22 mouse cellular contexts compared by ENCODE assay signal in the genomic region with DNA sequence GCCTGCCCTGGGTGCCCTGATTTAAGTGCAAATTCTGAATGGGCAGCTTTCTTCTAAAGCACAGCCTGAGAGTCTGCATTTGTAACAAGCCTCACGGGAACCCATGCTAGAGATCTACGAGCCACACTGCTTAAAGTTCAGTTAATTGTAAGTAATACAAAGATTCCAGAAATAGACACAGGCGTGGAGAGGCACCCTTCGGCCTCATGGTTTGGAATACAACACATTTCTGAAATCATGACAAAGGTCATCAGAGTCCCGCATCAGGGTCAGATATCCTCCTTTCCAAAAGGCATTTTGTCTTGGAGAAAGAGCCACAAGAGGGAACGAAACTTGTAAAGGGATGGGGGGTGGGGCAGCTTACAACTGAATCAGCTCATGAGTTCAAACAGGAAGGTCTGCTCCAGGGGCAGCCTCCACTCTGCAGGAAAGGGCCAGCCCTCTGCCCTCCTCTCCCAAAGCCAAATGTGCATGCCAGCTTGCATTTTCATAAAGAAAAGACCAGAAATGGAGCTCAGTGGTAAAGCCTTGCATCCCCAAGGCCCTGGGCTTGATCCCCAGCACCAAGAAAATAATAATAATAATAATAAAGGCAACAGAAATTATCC. TPM values are rescaled to one million over a fixed set of nuclear protein-coding genes. Genes with fewer than 3 reads are reported as not detected.
DNase-seq lines count a peak whose midpoint lies in the region; ATAC-seq and TF ChIP-seq lines count a peak whose summit lies in the region.
"Had no signal": no experiment of that assay in that cellular context is flagged by ENCODE, and none has a peak within 500 bp of the region (broad histone marks: within the 10 kb centered on the region; RNA-seq: fewer than 3 reads in every experiment).

No protein-coding gene starts in this region.

- no peak for DNase-seq in heart, adult 9 months (ENCODE audit: low spot score in 2 of 2)
- peak; percentile 25 for DNase-seq in kidney, adult 2 months
- DNase-seq in A20 (ENCODE audit: low read depth, low spot score) (peak; percentile 7), NIH3T3 (ENCODE audit: low read depth) (peak; percentile 48)
- DNase-seq: gastrocnemius, postnatal 25 days; kidney, adult 18-20 months; layer of hippocampus, postnatal 36 days; liver, embryonic 13.5 days; lung, postnatal 36 days; right cerebral cortex, adult 18-20 months; thymus, postnatal 14 days had no signal

- peaks cover 6% of the 10 kb centered on the region for H3K27me3 ChIP-seq in heart, embryonic 11.5 days (ENCODE audit: control insufficient read depth, insufficient read depth, low read length)
- no peaks in the 10 kb centered on the region for H3K27me3 ChIP-seq in kidney, adult 2 months (replicated peaks; ENCODE audit: control insufficient read depth, insufficient read depth, low read length)
- peaks cover 21% of the 10 kb centered on the region for H3K27me3 ChIP-seq in kidney, embryonic 15.5 days

- ATAC-seq in heart, embryonic 11.5 days (replicated peaks; ENCODE audit: insufficient number of reproducible peaks, low FRiP score, low TSS enrichment): no peak
- ATAC-seq in kidney, embryonic 15.5 days (replicated peaks; ENCODE audit: low FRiP score): no peak
- no peak for ATAC-seq in CD4-positive, CD25-positive, alpha-beta regulatory T cell, adult 4 months
- ATAC-seq: midbrain, embryonic 13.5 days had no signal

- no peak overlapping the region for H3K4me2 ChIP-seq in heart, embryonic 11.5 days
- no peak overlapping the region for H3K4me2 ChIP-seq in kidney, embryonic 15.5 days
- H3K4me2 ChIP-seq: embryonic facial prominence, embryonic 13.5 days; hindbrain, embryonic 14.5 days; liver, embryonic 13.5 days; midbrain, embryonic 13.5 days; stomach, embryonic 15.5 days had no signal

- H3K27ac ChIP-seq in heart, embryonic 11.5 days (ENCODE audit: low read depth, low read length): peak overlapping the region; percentile 82
- no peak overlapping the region for H3K27ac ChIP-seq in kidney, adult 2 months (ENCODE audit: insufficient read depth, low read depth, low read length)
- no peak overlapping the region for H3K27ac ChIP-seq in kidney, embryonic 15.5 days
- H3K27ac ChIP-seq: embryonic facial prominence, embryonic 13.5 days; hindbrain, embryonic 14.5 days; liver, embryonic 13.5 days; midbrain, embryonic 13.5 days had no signal

- H3K9ac ChIP-seq in heart, embryonic 11.5 days (ENCODE audit: low read depth, low read length): 0 out of 2 replicates have a peak overlapping the region, but pooled peaks have one; percentile 13
- no peak overlapping the region for H3K9ac ChIP-seq in kidney, embryonic 15.5 days
- H3K9ac ChIP-seq: embryonic facial prominence, embryonic 13.5 days; hindbrain, embryonic 14.5 days; liver, embryonic 13.5 days; midbrain, embryonic 13.5 days; stomach, embryonic 15.5 days had no signal

- peaks cover 45% of the 10 kb centered on the region for H3K4me1 ChIP-seq in heart, embryonic 11.5 days (ENCODE audit: control insufficient read depth, insufficient read depth, low read length)
- no peaks in the 10 kb centered on the region for H3K4me1 ChIP-seq in kidney, adult 2 months (ENCODE audit: control insufficient read depth, insufficient read depth, low read length)
- H3K4me1 ChIP-seq in kidney, embryonic 15.5 days: 0 out of 2 replicates have a peak, but pooled peaks cover 9% of the 10 kb centered on the region

- H3K9me3 ChIP-seq in heart, embryonic 11.5 days (replicated peaks; ENCODE audit: control insufficient read depth, low read length): no peaks in the 10 kb centered on the region
- H3K9me3 ChIP-seq in kidney, embryonic 15.5 days (replicated peaks): no peaks in the 10 kb centered on the region
- H3K9me3 ChIP-seq: embryonic facial prominence, embryonic 13.5 days; liver, embryonic 13.5 days; midbrain, embryonic 13.5 days; stomach, embryonic 15.5 days had no signal

- no peak for TF ChIP-seq CTCF in kidney, adult 2 months (conservative IDR thresholded peaks at IDR 0.05; ENCODE audit: insufficient read depth, insufficient read length, low read depth, low read length)

- H3K36me3 ChIP-seq in heart, embryonic 11.5 days (ENCODE audit: control insufficient read depth, insufficient read depth, low read length): no peaks in the 10 kb centered on the region
- H3K36me3 ChIP-seq in kidney, adult 2 months (ENCODE audit: control insufficient read depth, insufficient read depth, low read length): no peaks in the 10 kb centered on the region
- H3K36me3 ChIP-seq in kidney, embryonic 15.5 days: no peaks in the 10 kb centered on the region
- H3K36me3 ChIP-seq: embryonic facial prominence, embryonic 13.5 days; liver, embryonic 13.5 days; midbrain, embryonic 13.5 days; stomach, embryonic 15.5 days had no signal

- TF ChIP-seq POLR2A in kidney, adult 2 months (IDR thresholded peaks at IDR 0.05; ENCODE audit: low read depth, low read length): no peak

- H3K4me3 ChIP-seq in heart, embryonic 11.5 days (ENCODE audit: low read depth, low read length): no peak overlapping the region
- H3K4me3 ChIP-seq in kidney, adult 2 months (ENCODE audit: insufficient read depth, low read depth, low read length): no peak overlapping the region
- no peak overlapping the region for H3K4me3 ChIP-seq in kidney, embryonic 15.5 days (replicated peaks)
- H3K4me3 ChIP-seq: embryonic facial prominence, embryonic 13.5 days; liver, embryonic 13.5 days; midbrain, embryonic 13.5 days; stomach, embryonic 15.5 days had no signal

- 34% methylated on average over 6 of the region's 6 CpGs for WGBS in heart, embryonic 11.5 days (ENCODE audit: insufficient replicate concordance)
- WGBS in kidney, adult 2 months: 56% methylated on average over 6 of the region's 6 CpGs
- 45% methylated on average over 6 of the region's 6 CpGs for WGBS in kidney, embryonic 15.5 days

RNA-seq across cellular contexts. Expression of a gene that starts 7.1 kb away (rescaled TPM):
- 36.8 and 37.8 TPM in 2 replicates for polyA plus RNA-seq in heart, embryonic 11.5 days (2014; fragmentation: Nextera tagmentation; extraction: Ambion mirVana)
- polyA plus RNA-seq in kidney, adult 2 months (2012; rRNA removed): 25.0 and 30.0 TPM in 2 replicates
- 2.7 and 8.0 TPM in 2 replicates for polyA plus RNA-seq in kidney, embryonic 15.5 days (2015; fragmentation: Nextera tagmentation; extraction: Ambion mirVana)
- polyA plus RNA-seq in CD4-positive, CD25-positive, alpha-beta regulatory T cell, adult 4 months (2017; shearing (Covaris generic)): under 1 TPM in 1 of 2 experiments, not detected in 1; 0.47 TPM
- polyA plus RNA-seq: Patski had no signal

RNA-seq across cellular contexts. Expression of a gene that starts 49.4 kb away (rescaled TPM):
- not detected in 2 replicates for polyA plus RNA-seq in heart, embryonic 11.5 days (2014; fragmentation: Nextera tagmentation; extraction: Ambion mirVana)
- polyA plus RNA-seq in kidney, adult 2 months (2012; rRNA removed): not detected in 2 replicates
- polyA plus RNA-seq in kidney, embryonic 15.5 days (2015; fragmentation: Nextera tagmentation; extraction: Ambion mirVana): not detected in 2 replicates
- polyA plus RNA-seq in CD4-positive, CD25-positive, alpha-beta regulatory T cell, adult 4 months (2017; shearing (Covaris generic)): not detected
- polyA plus RNA-seq: embryonic facial prominence, embryonic 13.5 days; forebrain, embryonic 11.5 days; frontal cortex, adult 2 months; hindbrain, embryonic 14.5 days; large intestine, adult 2 months; liver, embryonic 13.5 days; midbrain, embryonic 13.5 days; Patski; stomach, embryonic 15.5 days had no signal

RNA-seq across cellular contexts. Expression of a gene that starts 52.7 kb away (rescaled TPM):
- 21.6 and 22.9 TPM in 2 replicates for polyA plus RNA-seq in heart, embryonic 11.5 days (2014; fragmentation: Nextera tagmentation; extraction: Ambion mirVana)
- 51.2 and 70.6 TPM in 2 replicates for polyA plus RNA-seq in kidney, adult 2 months (2012; rRNA removed)
- 25.7 and 27.1 TPM in 2 replicates for polyA plus RNA-seq in kidney, embryonic 15.5 days (2015; fragmentation: Nextera tagmentation; extraction: Ambion mirVana)
- 10 to 100 TPM; 18.0 to 22.7 TPM for polyA plus RNA-seq in CD4-positive, CD25-positive, alpha-beta regulatory T cell, adult 4 months (2017; shearing (Covaris generic))

Comparison
In these comparisons a context has a peak if more than half of its experiments do, and no peak if none do; other contexts are left out.
1. DNase-seq: peak in kidney, adult 2 months (single experiment), A20 (single experiment) and NIH3T3 (single experiment); none in heart, adult 9 months (0 of 2).